Mouse (Mus musculus) forebrain, embryonic 14.5 days (tissue): ENCODE data around the gene Adk. TPM values are rescaled to one million over a fixed set of nuclear protein-coding genes. Genes with fewer than 3 reads are reported as not detected.

Source experiments
- ATAC-seq: fragments of 200-750 bp; cut with Nextera tagmentation; 2 replicates; pipeline ENCODE4 v1.8.0; 2017; ENCODE audit warnings: mild to moderate bottlenecking, moderate library complexity
- DNase-seq: peaks from one replicate; pipeline ENCODE4 v3.0.0-alpha.2; 2015; ENCODE audit warnings: low spot score
- H3K27ac ChIP-seq: fragments of 300-500 bp; sonication (generic); 2 replicates; pipeline ENCODE4 v1.5.1; 2014; ENCODE audit warnings: low read depth, mild to moderate bottlenecking, control low read depth, low read length, moderate library complexity
- H3K27me3 ChIP-seq: fragments of 300-500 bp; sonication (generic); replicated peaks from 2 replicates; pipeline ENCODE4 v1.6.1; 2014; ENCODE audit warnings: low read length, control low read depth, mixed read lengths; ENCODE audit not compliant: control insufficient read depth, insufficient read depth
- H3K36me3 ChIP-seq: fragments of 300-500 bp; sonication (generic); 2 replicates; pipeline ENCODE4 v1.6.1; 2014; ENCODE audit warnings: low read length, control low read depth; ENCODE audit not compliant: control insufficient read depth, insufficient read depth
- H3K4me1 ChIP-seq: fragments of 300-500 bp; sonication (generic); 2 replicates; pipeline ENCODE4 v1.6.1; 2014; ENCODE audit warnings: antibody characterized with exemption, low read length, control low read depth; ENCODE audit not compliant: control insufficient read depth, insufficient read depth
- H3K4me2 ChIP-seq: fragments of 300-500 bp; sonication (generic); 2 replicates; pipeline ENCODE4 v1.6.1; 2014; ENCODE audit warnings: mild to moderate bottlenecking, control low read depth, low read length
- H3K4me3 ChIP-seq: fragments of 300-500 bp; sonication (generic); 2 replicates; pipeline ENCODE4 v1.5.1; 2014; ENCODE audit warnings: low read depth, low read length, control low read depth
- H3K9ac ChIP-seq: fragments of 300-500 bp; sonication (generic); 2 replicates; pipeline ENCODE4 v1.6.1; 2014; ENCODE audit warnings: mild to moderate bottlenecking, low read length, control low read depth, moderate library complexity
- H3K9me3 ChIP-seq: fragments of 300-500 bp; sonication (generic); replicated peaks from 2 replicates; pipeline ENCODE4 v1.6.1; 2016; ENCODE audit warnings: low read length, control low read depth, mixed read lengths; ENCODE audit not compliant: control insufficient read depth
- WGBS: fragments of 180-500 bp; shearing (Covaris S2); extraction: QIAGEN DNeasy Blood & Tissue Kit; methylation state at CpG from one replicate; pipeline ENCODE4 v1.1.7; 2014; 5-methylcytosine and 5-hydroxymethylcytosine counted together
- polyA plus RNA-seq: library from polyadenylated mRNA; unstranded; fragments of >200 nt; fragmentation: Nextera tagmentation; extraction: Ambion mirVana; gene quantifications from 2 replicates; pipeline ENCODE4 v1.2.1, GENCODE M21; 2014

The Adk gene
- polyA plus RNA-seq, 1 experiment from 2014 or later = 79.9 TPM

DNA sequence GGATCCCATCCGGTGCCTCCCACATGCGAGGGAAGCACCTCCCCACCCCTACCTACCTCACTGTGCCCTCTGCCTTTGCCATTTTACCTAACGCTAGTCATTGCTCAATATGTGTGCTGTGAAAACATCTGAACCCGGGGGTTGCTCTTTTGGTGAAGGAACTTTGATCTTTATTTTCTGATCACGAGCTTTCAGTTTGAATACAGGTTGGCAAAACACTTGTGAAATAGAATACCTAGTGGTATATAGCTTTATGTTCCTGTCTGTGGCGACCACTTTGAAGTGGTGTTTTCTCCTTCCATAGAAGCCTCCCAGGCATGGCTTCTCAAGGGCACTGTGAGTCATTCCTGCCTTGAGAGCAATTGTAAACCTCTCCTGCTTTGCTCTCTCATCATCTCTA, 60.4 kb downstream of the Adk start:
- DNase-seq = no peak
- 86% methylated on average over 6 of the region's 6 CpGs for WGBS
- no peak overlapping the region for H3K27ac ChIP-seq
- no peak overlapping the region for H3K9ac ChIP-seq
- no peaks in the 10 kb centered on the region for H3K4me1 ChIP-seq
- H3K4me3 ChIP-seq = no peak overlapping the region
- H3K27me3 ChIP-seq = no peaks in the 10 kb centered on the region
- no peaks in the 10 kb centered on the region for H3K36me3 ChIP-seq
- H3K9me3 ChIP-seq = no peaks in the 10 kb centered on the region
- H3K4me2 ChIP-seq = no peak overlapping the region
- no peak for ATAC-seq

DNA sequence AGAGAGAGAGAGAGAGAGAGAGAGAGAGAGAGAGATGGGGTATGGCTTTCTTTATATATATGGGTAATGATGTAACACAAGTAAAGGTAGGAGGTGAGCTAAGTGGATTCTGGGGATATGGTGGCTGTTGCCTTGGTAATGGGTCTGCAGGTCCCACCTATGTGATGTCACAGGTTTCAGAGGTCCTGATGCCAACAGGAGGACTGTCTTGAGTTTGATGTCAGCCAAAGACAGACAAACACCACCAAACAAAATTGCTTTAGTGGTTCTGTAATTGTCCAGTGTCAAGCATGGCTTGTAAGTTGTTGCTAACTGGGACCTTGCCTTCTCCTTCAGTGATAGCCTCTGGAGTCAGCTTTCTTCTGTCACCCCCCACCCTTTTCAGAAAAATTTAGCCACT, 62.0 kb downstream of the Adk start:
- Histone ChIP-seq H3K36me3 (no peaks in the 10 kb centered on the region), H3K27ac (no peak overlapping the region), H3K9ac (no peak overlapping the region), H3K4me1 (no peaks in the 10 kb centered on the region), H3K4me3 (no peak overlapping the region), H3K27me3 (no peaks in the 10 kb centered on the region), H3K4me2 (no peak overlapping the region), H3K9me3 (no peaks in the 10 kb centered on the region)
- no peak for DNase-seq
- no peak for ATAC-seq

DNA sequence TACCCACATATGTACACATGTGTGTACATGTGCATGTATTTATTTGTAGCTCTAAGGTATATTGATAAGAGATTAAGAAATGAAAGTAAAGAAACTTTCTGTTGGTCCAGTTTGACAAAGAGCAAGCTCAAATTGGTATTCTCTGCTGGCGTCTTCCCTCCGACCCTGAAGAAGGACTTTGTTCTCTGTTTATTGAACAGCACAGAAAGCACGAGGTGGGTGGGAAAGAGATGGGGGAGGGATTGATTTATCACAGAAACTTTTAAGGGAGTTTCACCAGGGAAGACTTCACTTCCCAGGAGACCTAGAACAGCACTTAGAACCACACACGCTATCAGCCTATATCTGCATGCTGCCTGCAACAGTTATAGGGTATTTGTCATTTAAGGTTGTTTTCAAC, 62.9 kb downstream of the Adk start:
- Histone ChIP-seq H3K36me3 (no peaks in the 10 kb centered on the region), H3K4me1 (no peaks in the 10 kb centered on the region), H3K27ac (no peak overlapping the region), H3K9me3 (no peaks in the 10 kb centered on the region), H3K9ac (no peak overlapping the region), H3K4me3 (no peak overlapping the region), H3K4me2 (no peak overlapping the region), H3K27me3 (no peaks in the 10 kb centered on the region)
- DNase-seq (no peak), ATAC-seq (no peak)
- 47% methylated on average over 4 of the region's 4 CpGs for WGBS

DNA sequence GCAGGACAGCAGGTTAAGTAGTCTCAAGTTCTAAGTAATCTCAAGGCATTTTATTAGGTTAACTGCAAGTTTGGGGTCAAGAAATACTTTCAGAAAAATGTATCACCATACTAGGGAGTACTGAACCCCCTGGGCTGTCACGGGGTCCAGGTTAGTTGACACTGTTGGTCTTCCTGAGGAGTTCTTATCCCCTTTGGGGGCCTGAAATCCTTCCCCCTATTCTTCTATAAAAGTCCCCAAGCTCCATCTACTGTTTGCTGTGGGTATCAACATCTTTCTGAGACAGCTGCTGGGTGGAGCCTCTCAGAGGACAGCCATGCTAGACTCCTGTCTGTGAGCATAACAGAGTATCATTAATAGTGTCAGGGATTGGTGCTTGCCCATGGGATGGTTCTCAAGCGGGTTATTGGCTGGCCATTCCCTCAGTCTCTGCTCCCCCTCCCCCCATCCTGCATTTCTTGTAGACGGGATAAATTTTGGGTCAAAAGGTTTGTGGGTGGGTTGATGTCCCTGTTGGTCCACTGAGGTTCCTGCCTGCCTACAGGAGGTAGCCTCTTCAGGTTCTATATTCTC, 63.6 kb downstream of the Adk start:
- Histone ChIP-seq H3K27me3 (no peaks in the 10 kb centered on the region), H3K9ac (no peak overlapping the region), H3K36me3 (no peaks in the 10 kb centered on the region), H3K4me1 (no peaks in the 10 kb centered on the region), H3K4me3 (no peak overlapping the region), H3K27ac (no peak overlapping the region), H3K4me2 (no peak overlapping the region), H3K9me3 (no peaks in the 10 kb centered on the region)
- WGBS = 73% methylated on average over 3 of the region's 3 CpGs
- peak; percentile 61 for DNase-seq
- no peak for ATAC-seq

DNA sequence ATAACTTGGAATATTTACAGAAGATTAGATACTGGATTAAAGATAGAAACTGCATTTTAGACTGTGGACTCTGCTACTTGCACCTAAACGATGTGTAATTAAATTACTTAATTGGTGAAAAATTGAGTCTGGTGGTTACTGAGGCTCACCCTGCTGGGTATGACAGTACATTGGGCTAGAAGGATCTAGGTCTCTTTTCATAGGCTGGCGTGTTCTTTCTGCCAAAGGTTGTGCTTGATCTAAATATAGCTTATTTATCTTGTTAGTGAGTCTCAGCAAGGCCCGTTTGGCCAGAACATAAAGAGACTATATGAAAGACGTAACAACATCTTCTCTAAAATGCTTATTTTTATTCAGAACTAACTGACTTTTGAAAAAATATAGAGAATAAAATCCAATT, 65.7 kb downstream of the Adk start:
- DNase-seq (no peak), ATAC-seq (no peak)
- no peak overlapping the region for H3K4me2 ChIP-seq
- 52% methylated on average over 4 of the region's 4 CpGs for WGBS
- H3K9ac ChIP-seq = no peak overlapping the region
- H3K27me3 ChIP-seq = no peaks in the 10 kb centered on the region
- no peaks in the 10 kb centered on the region for H3K9me3 ChIP-seq
- no peak overlapping the region for H3K27ac ChIP-seq
- H3K36me3 ChIP-seq = no peaks in the 10 kb centered on the region
- no peak overlapping the region for H3K4me3 ChIP-seq
- H3K4me1 ChIP-seq = no peaks in the 10 kb centered on the region

DNA sequence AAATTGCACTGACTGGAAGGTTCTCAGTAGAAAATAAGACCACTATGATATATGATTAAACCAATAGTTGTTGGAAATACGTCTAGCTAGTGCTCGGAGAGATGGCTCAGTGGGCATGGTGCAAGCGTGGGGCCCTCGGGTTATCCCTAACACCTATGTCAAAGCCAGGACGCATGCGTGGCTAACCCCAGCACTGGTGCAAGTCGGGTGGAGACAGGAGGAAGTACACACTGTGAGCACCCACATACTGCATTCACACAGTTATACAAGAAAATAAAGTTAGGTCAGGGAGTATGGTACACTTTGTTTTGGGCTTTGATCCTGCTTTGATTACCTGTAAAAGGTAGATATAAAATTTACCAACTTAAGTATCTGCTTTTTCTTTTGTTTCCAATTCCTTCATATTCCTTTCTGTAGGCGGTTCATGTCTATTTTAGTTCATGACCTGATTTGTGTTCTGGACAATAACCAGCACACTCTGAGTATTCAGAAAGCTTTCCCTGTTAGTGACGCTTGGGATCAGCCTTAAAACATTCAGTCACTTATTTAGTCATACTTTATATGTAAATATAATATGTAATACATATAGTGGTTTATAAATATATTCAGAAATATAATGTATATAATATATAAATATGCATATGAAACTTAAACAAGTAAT, 67.4 kb downstream of the Adk start:
- ATAC-seq (no peak), DNase-seq (no peak)
- no peaks in the 10 kb centered on the region for H3K4me1 ChIP-seq
- H3K9me3 ChIP-seq = no peaks in the 10 kb centered on the region
- no peaks in the 10 kb centered on the region for H3K27me3 ChIP-seq
- H3K27ac ChIP-seq = no peak overlapping the region
- no peaks in the 10 kb centered on the region for H3K36me3 ChIP-seq
- no peak overlapping the region for H3K4me3 ChIP-seq
- no peak overlapping the region for H3K4me2 ChIP-seq
- 83% methylated on average over 9 of the region's 9 CpGs for WGBS
- no peak overlapping the region for H3K9ac ChIP-seq

DNA sequence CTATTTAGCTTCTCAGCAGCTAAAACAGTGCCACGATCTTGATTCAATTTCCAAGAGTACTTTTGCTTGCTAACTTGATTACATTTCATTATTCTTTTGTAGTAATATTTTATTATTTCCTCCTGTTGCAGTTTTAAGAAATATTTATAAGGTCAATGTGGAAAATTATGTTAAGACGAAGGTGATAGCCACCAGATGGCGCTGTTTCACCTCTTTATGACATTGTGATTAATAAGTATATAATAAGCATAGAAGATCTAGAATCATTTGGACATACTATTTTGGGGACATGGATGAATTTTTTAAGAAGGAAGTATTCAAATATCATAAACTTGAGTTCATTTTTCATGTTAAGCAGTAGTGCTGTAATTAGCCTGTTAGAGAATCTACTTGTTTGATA, 68.1 kb downstream of the Adk start:
- peak; percentile 89 for DNase-seq
- H3K4me3 ChIP-seq = no peak overlapping the region
- no peaks in the 10 kb centered on the region for H3K27me3 ChIP-seq
- H3K9ac ChIP-seq = no peak overlapping the region
- no peak overlapping the region for H3K4me2 ChIP-seq
- WGBS = 28% methylated on average over 3 of the region's 3 CpGs
- no peak overlapping the region for H3K27ac ChIP-seq
- no peaks in the 10 kb centered on the region for H3K36me3 ChIP-seq
- no peak for ATAC-seq
- no peaks in the 10 kb centered on the region for H3K4me1 ChIP-seq
- H3K9me3 ChIP-seq = no peaks in the 10 kb centered on the region

DNA sequence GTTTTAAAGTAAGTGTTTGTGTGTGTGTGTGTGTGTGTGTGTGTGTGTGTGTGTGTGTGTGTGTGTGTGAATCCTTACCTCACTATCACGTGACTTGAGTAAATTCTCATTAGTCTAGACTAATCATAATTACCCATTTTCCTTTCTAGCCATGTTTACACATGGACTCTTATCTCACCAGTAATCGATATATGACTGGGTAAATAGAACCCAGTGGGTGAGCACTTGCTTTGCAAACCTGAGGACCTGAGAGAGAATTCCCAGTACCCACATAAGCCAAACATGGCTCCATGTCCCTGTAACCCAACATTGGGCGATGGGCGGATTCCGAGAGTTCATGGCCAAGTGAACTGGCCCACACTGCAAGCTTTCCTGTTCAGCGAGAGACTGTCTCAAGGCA, 74.8 kb downstream of the Adk start:
- H3K9me3 ChIP-seq = no peaks in the 10 kb centered on the region
- H3K9ac ChIP-seq = no peak overlapping the region
- no peak overlapping the region for H3K4me3 ChIP-seq
- H3K27me3 ChIP-seq = no peaks in the 10 kb centered on the region
- no peaks in the 10 kb centered on the region for H3K4me1 ChIP-seq
- 95% methylated on average over 6 of the region's 6 CpGs for WGBS
- H3K36me3 ChIP-seq = no peaks in the 10 kb centered on the region
- DNase-seq (no peak), ATAC-seq (no peak)
- no peak overlapping the region for H3K4me2 ChIP-seq
- H3K27ac ChIP-seq = no peak overlapping the region

DNA sequence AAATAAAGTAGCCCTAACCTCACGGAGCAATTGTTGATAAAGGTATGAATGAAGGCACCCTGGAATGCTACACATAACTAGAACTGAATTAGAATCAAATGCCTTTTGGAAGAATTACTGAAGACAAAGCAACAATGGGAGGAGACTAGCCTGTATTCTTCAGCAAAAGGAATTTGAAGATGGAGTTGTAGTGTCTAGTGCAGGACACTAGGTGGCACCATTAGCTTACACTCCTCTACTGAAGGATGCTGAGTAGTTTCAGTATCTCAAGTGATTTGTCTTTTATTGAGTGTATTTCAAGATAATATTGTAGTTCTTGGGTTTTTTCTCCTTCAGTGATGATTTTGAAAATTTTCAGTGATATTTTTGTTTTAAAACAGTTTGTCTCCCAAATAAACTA, 84.5 kb downstream of the Adk start:
- peak; percentile 83 for ATAC-seq
- Histone ChIP-seq H3K27me3 (no peaks in the 10 kb centered on the region), H3K4me1 (no peaks in the 10 kb centered on the region), H3K4me2 (no peak overlapping the region), H3K9ac (no peak overlapping the region), H3K4me3 (no peak overlapping the region), H3K36me3 (no peaks in the 10 kb centered on the region), H3K27ac (no peak overlapping the region), H3K9me3 (no peaks in the 10 kb centered on the region)
- peak; percentile 94 for DNase-seq
- 31% methylated on average over 1 of the region's 1 CpGs for WGBS
